Mouse (Mus musculus) cortical plate, adult 2 months (tissue): ENCODE measurements around the gene Gm14214. TPM values are rescaled to one million over a fixed set of nuclear protein-coding genes. Genes with fewer than 3 reads are reported as not detected.

Experiments used
- H3K27ac ChIP-seq: fragments of 200-500 bp; 2 replicates; pipeline ENCODE4 v1.5.1; 2012; ENCODE audit warnings: low read length, control low read depth, inconsistent platforms; ENCODE audit not compliant: insufficient read depth
- H3K4me1 ChIP-seq: fragments of 200-500 bp; 2 replicates; pipeline ENCODE4 v1.6.1; 2011; ENCODE audit warnings: low read length; ENCODE audit not compliant: control insufficient read depth, insufficient read depth
- H3K4me3 ChIP-seq: fragments of 200-500 bp; 2 replicates; pipeline ENCODE4 v1.5.1; 2011; ENCODE audit warnings: mild to moderate bottlenecking, low read length, control low read depth; ENCODE audit not compliant: insufficient read depth
- CTCF ChIP-seq: fragments of 200-500 bp; IDR thresholded peaks from 2 replicates; pipeline ENCODE4 v1.5.1; 2011; ENCODE audit warnings: mild to moderate bottlenecking, control low read depth, low read length; ENCODE audit not compliant: insufficient read depth; ENCODE audit errors: extremely low read depth
- POLR2A ChIP-seq: fragments of 200-500 bp; IDR thresholded peaks from 2 replicates; pipeline ENCODE4 v1.6.1; 2011; ENCODE audit warnings: mild to moderate bottlenecking, low read length, control low read depth; ENCODE audit not compliant: insufficient read depth; ENCODE audit errors: extremely low read depth
- polyA plus RNA-seq: library from polyadenylated mRNA; depleted of rRNA; stranded (reverse); fragments of >200 nt; gene quantifications from 2 replicates; pipeline ENCODE4 v1.2.3, GENCODE M21; 2012

Gm14214 gene
- polyA plus RNA-seq, 1 experiment, result not detected

DNA sequence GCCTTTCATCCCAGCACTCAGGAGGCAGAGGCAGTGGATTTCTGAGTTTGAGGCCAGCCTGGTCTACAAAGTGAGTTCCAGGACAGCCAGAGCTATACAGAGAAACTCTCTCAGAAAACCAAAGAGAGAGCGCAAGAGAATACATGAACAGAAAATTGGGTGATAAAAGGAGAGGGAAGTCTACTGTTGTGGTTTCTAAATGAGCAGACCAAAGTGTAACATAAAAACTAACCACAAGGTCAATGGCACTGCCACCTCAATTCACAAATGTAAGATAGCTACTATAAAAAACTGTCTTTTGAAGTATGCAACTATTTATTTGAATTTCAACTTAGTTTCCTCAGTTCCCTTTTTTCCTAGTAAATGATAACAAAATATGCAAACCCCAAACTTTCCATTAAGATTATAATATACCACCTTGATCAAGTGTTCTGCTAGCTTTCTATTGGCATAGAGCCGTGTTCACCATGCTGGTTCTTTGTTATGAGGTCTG is 15.7 kb downstream of the Gm14214 start:
- TF ChIP-seq POLR2A (no peak), CTCF (no peak)
- Histone ChIP-seq H3K4me1 (no peaks in the 10 kb centered on the region), H3K27ac (no peak overlapping the region), H3K4me3 (no peak overlapping the region)

- Histone ChIP-seq H3K4me1 (no peaks in the 10 kb centered on the region), H3K27ac (no peak overlapping the region), H3K4me3 (no peak overlapping the region)
- TF ChIP-seq POLR2A (no peak), CTCF (no peak)
Measured at GRCm38 (mm10) chr2:154751924-154752323, 17.9 kb downstream of the Gm14214 start.

DNA sequence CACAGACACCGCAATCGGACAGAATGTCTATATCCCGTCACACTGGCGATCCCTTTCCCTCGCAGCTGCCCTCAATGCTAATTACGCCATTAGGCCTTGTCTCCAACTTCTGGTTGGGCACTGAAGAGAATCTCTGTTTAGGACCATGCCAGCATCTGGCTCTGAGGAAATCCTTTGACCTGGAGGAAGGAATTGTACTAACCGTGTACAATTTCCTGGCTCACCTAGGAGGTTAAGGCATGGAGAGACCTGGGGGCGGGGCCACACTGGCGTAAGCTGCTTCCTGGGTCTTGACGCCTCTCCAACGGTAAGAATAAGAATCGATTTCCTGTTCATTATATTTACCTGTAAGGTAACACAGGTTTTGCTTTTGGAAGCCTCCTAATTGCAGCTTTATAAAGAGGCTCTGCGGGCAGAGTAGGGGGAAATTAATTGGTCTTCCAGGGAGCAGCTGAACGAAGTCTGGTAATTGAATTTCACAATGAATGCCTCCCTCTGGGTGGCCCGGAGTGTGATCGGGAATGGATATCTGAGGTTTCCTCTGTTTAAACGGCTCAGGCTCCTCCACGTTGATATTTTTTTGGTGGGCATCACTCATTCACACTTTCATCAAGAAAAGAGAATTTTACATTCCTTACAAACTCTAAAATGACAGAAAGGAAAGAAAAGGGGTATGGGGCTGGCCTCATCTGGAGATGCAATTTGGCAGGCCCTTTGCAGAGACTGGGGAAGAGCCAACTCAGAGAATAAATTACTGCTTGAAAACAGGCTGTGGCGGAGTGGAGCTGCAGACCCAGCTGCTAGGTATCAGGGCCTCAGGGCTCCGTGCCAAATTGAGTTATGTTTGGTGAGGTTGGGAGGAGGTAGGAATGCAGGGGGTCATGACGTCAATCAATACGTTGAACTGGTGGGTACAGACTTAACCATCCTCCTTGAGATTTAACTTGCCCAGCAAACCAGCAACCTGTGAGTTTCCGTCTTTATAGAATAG is 20.5 kb downstream of the Gm14214 start:
- Histone ChIP-seq H3K4me1 (no peaks in the 10 kb centered on the region), H3K4me3 (no peak overlapping the region), H3K27ac (no peak overlapping the region)
- no peak for TF ChIP-seq POLR2A
- TF ChIP-seq CTCF, result no peak

- TF ChIP-seq POLR2A (no peak), CTCF (no peak)
- H3K4me1 ChIP-seq, result no peaks in the 10 kb centered on the region
- no peak overlapping the region for H3K27ac ChIP-seq
- H3K4me3 ChIP-seq, result no peak overlapping the region
Measured at GRCm38 (mm10) chr2:154748383-154748782, 21.4 kb downstream of the Gm14214 start.

GRCm38 (mm10) chr2:154743915-154744314 is 25.9 kb downstream of the Gm14214 start:
- H3K27ac ChIP-seq, result no peak overlapping the region
- H3K4me1 ChIP-seq, result no peaks in the 10 kb centered on the region
- TF ChIP-seq POLR2A, result no peak
- no peak for TF ChIP-seq CTCF
- no peak overlapping the region for H3K4me3 ChIP-seq

DNA sequence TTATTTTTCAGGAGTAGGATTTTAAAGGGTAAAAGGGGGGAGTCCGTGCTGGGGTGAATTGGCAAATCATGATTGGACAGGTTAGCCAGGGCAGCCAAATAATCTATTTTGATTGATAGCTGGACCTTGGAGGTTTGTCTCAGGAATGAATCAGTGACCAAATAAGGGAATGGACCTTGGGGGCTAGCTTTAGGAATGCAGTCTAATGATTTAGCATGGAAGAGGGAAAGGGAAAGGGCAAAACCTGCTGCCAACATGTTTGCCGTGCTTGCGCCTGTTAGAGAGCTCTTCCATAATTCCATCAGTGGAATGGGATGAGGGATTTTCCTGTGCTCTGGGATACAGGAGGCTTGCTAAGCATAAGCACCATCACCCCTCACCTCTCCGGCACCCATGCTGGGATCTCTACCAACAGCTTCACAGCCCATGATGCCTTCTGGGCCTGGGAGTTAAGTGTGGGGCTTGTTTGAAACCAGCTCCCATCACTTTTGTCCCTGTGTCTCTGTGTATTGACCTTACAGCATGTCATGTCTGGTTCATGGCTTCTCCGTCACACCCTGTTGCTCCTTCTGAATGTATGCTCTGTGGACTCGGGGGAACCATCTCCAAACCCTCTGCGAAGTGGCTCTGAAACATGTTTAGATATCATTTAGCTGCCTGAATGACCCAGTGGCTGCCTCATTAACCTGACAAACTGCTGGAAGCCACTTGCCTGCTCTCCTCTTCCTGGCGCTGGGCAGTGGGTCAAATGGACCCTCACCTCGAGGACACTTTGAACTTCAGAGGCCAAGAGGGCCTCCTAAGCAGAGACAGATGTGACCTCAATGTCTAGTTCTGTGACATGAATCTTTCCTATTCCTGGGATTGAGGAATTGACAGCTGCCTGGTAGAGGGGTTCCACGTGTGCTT is 26.7 kb downstream of the Gm14214 start:
- TF ChIP-seq CTCF (no peak), POLR2A (no peak)

GRCm38 (mm10) chr2:154738621-154739020 is 31.2 kb downstream of the Gm14214 start:
- Histone ChIP-seq H3K4me1 (no peaks in the 10 kb centered on the region), H3K27ac (no peak overlapping the region), H3K4me3 (no peak overlapping the region)
- TF ChIP-seq CTCF (no peak), POLR2A (no peak)

More for the DNA sequence above, 26.7 kb downstream of the Gm14214 start:
- Histone ChIP-seq H3K4me1 (no peaks in the 10 kb centered on the region), H3K27ac (no peak overlapping the region), H3K4me3 (no peak overlapping the region)

GRCm38 (mm10) chr2:154735986-154736385 is 33.8 kb downstream of the Gm14214 start:
- Histone ChIP-seq H3K4me1 (no peaks in the 10 kb centered on the region), H3K27ac (no peak overlapping the region), H3K4me3 (no peak overlapping the region)
- no peak for TF ChIP-seq CTCF
- TF ChIP-seq POLR2A, result no peak

DNA sequence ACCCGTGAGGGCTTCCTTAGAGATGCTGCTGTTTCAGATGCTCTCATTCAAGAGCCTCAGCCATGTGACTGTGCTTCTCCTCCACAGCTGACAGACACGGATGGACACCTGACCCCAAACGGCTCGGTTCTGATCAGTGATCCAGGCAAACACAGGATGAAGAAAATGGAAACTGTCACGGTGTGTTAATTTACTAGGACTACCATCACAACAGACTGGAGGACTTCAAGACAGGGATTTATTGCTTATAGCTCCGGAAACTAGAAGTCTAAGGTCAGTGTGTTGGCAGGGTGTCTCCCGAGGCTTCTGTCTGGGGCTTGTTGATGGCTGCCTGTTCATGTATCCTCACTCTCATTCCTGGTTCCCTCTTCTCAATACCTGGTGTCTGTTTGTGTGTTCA is 34.4 kb downstream of the Gm14214 start:
- Histone ChIP-seq H3K27ac (no peak overlapping the region), H3K4me3 (no peak overlapping the region), H3K4me1 (no peaks in the 10 kb centered on the region)
- TF ChIP-seq CTCF, result no peak
- TF ChIP-seq POLR2A, result no peak

GRCm38 (mm10) chr2:154734977-154735376 is 34.9 kb downstream of the Gm14214 start:
- H3K4me1 ChIP-seq, result no peaks in the 10 kb centered on the region
- no peak for TF ChIP-seq POLR2A
- TF ChIP-seq CTCF, result no peak

More at GRCm38 (mm10) chr2:154734977-154735376, 34.9 kb downstream of the Gm14214 start:
- Histone ChIP-seq H3K27ac (no peak overlapping the region), H3K4me3 (no peak overlapping the region)
